Mouse (Mus musculus) kidney, embryonic 15.5 days (tissue): Measurements from ENCODE around the gene Stard10. TPM values are rescaled to one million over a fixed set of nuclear protein-coding genes. Genes with fewer than 3 reads are reported as not detected.

Experiments used
- ATAC-seq: fragments of 200-750 bp; cut with Nextera tagmentation; replicated peaks from 2 replicates; pipeline ENCODE4 v1.8.0; 2017; ENCODE audit warnings: moderate TSS enrichment; ENCODE audit not compliant: low FRiP score
- H3K27ac ChIP-seq: fragments of 300-500 bp; sonication (generic); 2 replicates; pipeline ENCODE4 v1.5.1; 2015; ENCODE audit warnings: mild to moderate bottlenecking, inconsistent platforms
- H3K27me3 ChIP-seq: fragments of 300-500 bp; sonication (generic); 2 replicates; pipeline ENCODE4 v1.6.1; 2015; ENCODE audit warnings: inconsistent platforms
- H3K36me3 ChIP-seq: fragments of 300-500 bp; sonication (generic); 2 replicates; pipeline ENCODE4 v1.6.1; 2015; ENCODE audit warnings: inconsistent platforms
- H3K4me1 ChIP-seq: fragments of 300-500 bp; sonication (generic); 2 replicates; pipeline ENCODE4 v1.6.1; 2015; ENCODE audit warnings: inconsistent platforms
- H3K4me2 ChIP-seq: fragments of 300-500 bp; sonication (generic); 2 replicates; pipeline ENCODE4 v1.6.1; 2015; ENCODE audit warnings: moderate library complexity, mild to moderate bottlenecking, inconsistent platforms
- H3K4me3 ChIP-seq: fragments of 300-500 bp; sonication (generic); replicated peaks from 2 replicates; pipeline ENCODE4 v1.5.1; 2015; ENCODE audit warnings: mild to moderate bottlenecking, inconsistent platforms
- H3K9ac ChIP-seq: fragments of 300-500 bp; sonication (generic); 2 replicates; pipeline ENCODE4 v1.6.1; 2015; ENCODE audit warnings: mild to moderate bottlenecking, inconsistent platforms
- H3K9me3 ChIP-seq: fragments of 300-500 bp; sonication (generic); replicated peaks from 2 replicates; pipeline ENCODE4 v1.6.1; 2016; ENCODE audit warnings: inconsistent platforms
- WGBS: fragments of 180-500 bp; shearing (Covaris S2); methylation state at CpG from one replicate; pipeline ENCODE4 v1.1.7; 2015; ENCODE audit warnings: mixed read lengths; 5-methylcytosine and 5-hydroxymethylcytosine counted together
- polyA plus RNA-seq: library from polyadenylated mRNA; unstranded; fragments of >200 nt; fragmentation: Nextera tagmentation; extraction: Ambion mirVana; gene quantifications from 2 replicates; pipeline ENCODE4 v1.2.1, GENCODE M21; 2015

The Stard10 gene
- polyA plus RNA-seq, 1 experiment from 2014 or later: 58.5 TPM

GRCm38 (mm10) chr7:101323141-101323594 lies 6.3 kb downstream of the Stard10 start:
- Histone ChIP-seq H3K27ac (peak overlapping the region; percentile 85), H3K4me1 (peaks cover 62% of the 10 kb centered on the region), H3K9ac (no peak overlapping the region), H3K27me3 (peaks cover 5% of the 10 kb centered on the region; the same call in 1 of the 2 replicates), H3K4me2 (peak overlapping the region; percentile 82), H3K9me3 (no peaks in the 10 kb centered on the region), H3K36me3 (peaks cover 4% of the 10 kb centered on the region; the same call in 1 of the 2 replicates), H3K4me3 (peak overlapping the region; percentile 79)
- whole genome bisulfite sequencing: 55% methylated on average over 4 of the region's 4 CpGs
- ATAC-seq: peak; percentile 37

GRCm38 (mm10) chr7:101324142-101324962 lies 7.5 kb downstream of the Stard10 start:
- Histone ChIP-seq H3K27ac (no peak overlapping the region), H3K4me1 (peaks cover 74% of the 10 kb centered on the region), H3K4me2 (peak overlapping the region; percentile 82; the same call in 1 of the 2 replicates), H3K36me3 (peaks cover 9% of the 10 kb centered on the region), H3K9me3 (no peaks in the 10 kb centered on the region), H3K4me3 (no peak overlapping the region), H3K27me3 (0 out of 2 replicates have a peak, but pooled peaks cover 5% of the 10 kb centered on the region), H3K9ac (no peak overlapping the region)
- WGBS: 48% methylated on average over 5 of the region's 6 CpGs
- ATAC-seq: no peak

- H3K4me2 ChIP-seq: no peak overlapping the region
- WGBS: 77% methylated on average over 5 of the region's 5 CpGs
Measured at GRCm38 (mm10) chr7:101326006-101326405, 9.1 kb downstream of the Stard10 start.

GRCm38 (mm10) chr7:101327263-101327662 lies 10.4 kb downstream of the Stard10 start:
- 34% methylated on average over 5 of the region's 5 CpGs for WGBS
- no peak overlapping the region for H3K4me2 ChIP-seq
- no peak; the same call in 1 of the 2 replicates for ATAC-seq

More at GRCm38 (mm10) chr7:101326006-101326405, 9.1 kb downstream of the Stard10 start:
- Histone ChIP-seq H3K36me3 (peaks cover 9% of the 10 kb centered on the region), H3K4me1 (peaks cover 72% of the 10 kb centered on the region), H3K9ac (no peak overlapping the region), H3K9me3 (no peaks in the 10 kb centered on the region), H3K4me3 (no peak overlapping the region), H3K27me3 (0 out of 2 replicates have a peak, but pooled peaks cover 5% of the 10 kb centered on the region), H3K27ac (no peak overlapping the region)
- no peak for ATAC-seq

GRCm38 (mm10) chr7:101327786-101328185 lies 10.9 kb downstream of the Stard10 start:
- 86% methylated on average over 2 of the region's 2 CpGs for WGBS
- no peaks in the 10 kb centered on the region for H3K27me3 ChIP-seq
- peaks cover 57% of the 10 kb centered on the region for H3K4me1 ChIP-seq
- no peak overlapping the region for H3K4me3 ChIP-seq
- H3K36me3 ChIP-seq: peaks cover 9% of the 10 kb centered on the region
- no peak overlapping the region for H3K27ac ChIP-seq
- no peak for ATAC-seq
- no peak overlapping the region for H3K9ac ChIP-seq
- no peak overlapping the region for H3K4me2 ChIP-seq
- no peaks in the 10 kb centered on the region for H3K9me3 ChIP-seq

More at GRCm38 (mm10) chr7:101327263-101327662, 10.4 kb downstream of the Stard10 start:
- Histone ChIP-seq H3K27me3 (0 out of 2 replicates have a peak, but pooled peaks cover 2% of the 10 kb centered on the region), H3K36me3 (peaks cover 9% of the 10 kb centered on the region), H3K9ac (no peak overlapping the region), H3K27ac (peak overlapping the region; percentile 33; the same call in 1 of the 2 replicates), H3K4me1 (peaks cover 63% of the 10 kb centered on the region), H3K4me3 (no peak overlapping the region), H3K9me3 (no peaks in the 10 kb centered on the region)

- 74% methylated on average over 4 of the region's 4 CpGs for WGBS
- H3K4me3 ChIP-seq: no peak overlapping the region
- H3K27ac ChIP-seq: no peak overlapping the region
- no peak overlapping the region for H3K4me2 ChIP-seq
- H3K4me1 ChIP-seq: peaks cover 49% of the 10 kb centered on the region
- H3K9ac ChIP-seq: no peak overlapping the region
- H3K36me3 ChIP-seq: peaks cover 9% of the 10 kb centered on the region
- H3K27me3 ChIP-seq: no peaks in the 10 kb centered on the region
- H3K9me3 ChIP-seq: no peaks in the 10 kb centered on the region
- ATAC-seq: no peak
Measured at GRCm38 (mm10) chr7:101328621-101329158, 11.8 kb downstream of the Stard10 start.

- Histone ChIP-seq H3K9ac (no peak overlapping the region), H3K4me2 (no peak overlapping the region), H3K27ac (no peak overlapping the region), H3K27me3 (no peaks in the 10 kb centered on the region), H3K4me1 (peaks cover 40% of the 10 kb centered on the region), H3K36me3 (peaks cover 9% of the 10 kb centered on the region), H3K9me3 (no peaks in the 10 kb centered on the region), H3K4me3 (no peak overlapping the region)
- no peak for ATAC-seq
- WGBS: 76% methylated on average over 4 of the region's 4 CpGs
Measured at GRCm38 (mm10) chr7:101329606-101330005, 12.7 kb downstream of the Stard10 start.

GRCm38 (mm10) chr7:101330074-101330840 lies 13.4 kb downstream of the Stard10 start:
- WGBS: 77% methylated on average over 10 of the region's 10 CpGs
- no peak for ATAC-seq

GRCm38 (mm10) chr7:101330841-101331173 lies 13.9 kb downstream of the Stard10 start:
- H3K9me3 ChIP-seq: no peaks in the 10 kb centered on the region
- no peak overlapping the region for H3K4me2 ChIP-seq
- no peaks in the 10 kb centered on the region for H3K27me3 ChIP-seq
- no peak overlapping the region for H3K4me3 ChIP-seq
- peaks cover 9% of the 10 kb centered on the region for H3K36me3 ChIP-seq
- H3K9ac ChIP-seq: no peak overlapping the region
- no peak overlapping the region for H3K27ac ChIP-seq
- ATAC-seq: no peak
- H3K4me1 ChIP-seq: peaks cover 39% of the 10 kb centered on the region
- WGBS: 67% methylated on average over 4 of the region's 4 CpGs

More at GRCm38 (mm10) chr7:101330074-101330840, 13.4 kb downstream of the Stard10 start:
- Histone ChIP-seq H3K9ac (no peak overlapping the region), H3K4me3 (no peak overlapping the region), H3K4me2 (no peak overlapping the region), H3K27ac (no peak overlapping the region), H3K4me1 (peaks cover 39% of the 10 kb centered on the region), H3K36me3 (peaks cover 9% of the 10 kb centered on the region), H3K27me3 (no peaks in the 10 kb centered on the region), H3K9me3 (no peaks in the 10 kb centered on the region)

- Histone ChIP-seq H3K27me3 (no peaks in the 10 kb centered on the region), H3K36me3 (peaks cover 14% of the 10 kb centered on the region), H3K9ac (no peak overlapping the region), H3K4me3 (no peak overlapping the region), H3K4me1 (peaks cover 30% of the 10 kb centered on the region), H3K4me2 (no peak overlapping the region), H3K27ac (no peak overlapping the region), H3K9me3 (no peaks in the 10 kb centered on the region)
- ATAC-seq: no peak
- 84% methylated on average over 5 of the region's 5 CpGs for WGBS
Measured at GRCm38 (mm10) chr7:101332045-101332831, 15.4 kb downstream of the Stard10 start.

GRCm38 (mm10) chr7:101335228-101335627 lies 18.3 kb downstream of the Stard10 start:
- no peaks in the 10 kb centered on the region for H3K27me3 ChIP-seq
- WGBS: 78% methylated on average over 2 of the region's 2 CpGs
- H3K9ac ChIP-seq: no peak overlapping the region
- no peak for ATAC-seq
- H3K4me1 ChIP-seq: 0 out of 2 replicates have a peak, but pooled peaks cover 1% of the 10 kb centered on the region
- H3K4me3 ChIP-seq: no peak overlapping the region
- H3K9me3 ChIP-seq: no peaks in the 10 kb centered on the region
- H3K36me3 ChIP-seq: peaks cover 8% of the 10 kb centered on the region; the same call in 1 of the 2 replicates
- H3K27ac ChIP-seq: no peak overlapping the region
- H3K4me2 ChIP-seq: no peak overlapping the region
